In the genomic region with DNA sequence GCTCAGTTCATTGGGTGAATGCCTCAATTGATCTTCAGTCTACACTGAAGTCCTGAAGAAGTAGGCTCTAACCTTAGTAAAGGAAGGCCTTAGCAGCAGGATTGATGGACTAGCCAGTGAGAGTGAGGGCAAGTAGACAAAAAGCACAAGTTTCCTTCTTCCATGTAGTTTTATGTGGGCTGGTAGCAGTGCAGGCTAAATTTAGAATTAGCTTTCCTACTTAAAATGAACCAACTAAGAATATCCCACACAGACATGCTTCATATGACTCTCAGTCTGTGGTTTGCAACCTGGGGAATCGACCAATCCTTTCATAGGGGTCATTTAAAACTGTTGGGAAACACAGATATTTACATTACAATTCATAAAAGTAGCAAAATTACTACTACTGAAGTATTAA, we compare ENCODE assay signal across 12 mouse cellular contexts.
"Had no signal": no experiment of that assay in that cellular context is flagged by ENCODE, and none has a peak within 500 bp of the region (broad histone marks: within the 10 kb centered on the region; RNA-seq: fewer than 3 reads in every experiment).

No protein-coding gene starts in this region.

- DNase-seq: retina, postnatal 1 day; right cerebral cortex, adult 18-20 months; right cerebral cortex, postnatal 14 days; right cerebral cortex, postnatal 25 days; right cerebral cortex, postnatal 4 days; spleen, adult 18-20 months; thymus, adult 18-20 months; thymus, adult 2 months; thymus, postnatal 14 days; thymus, postnatal 25 days; thymus, postnatal 36 days; thymus, postnatal 4 days had no signal
